Mouse (Mus musculus) heart, adult 2 months (tissue): ENCODE measurements around the gene Trio.

ENCODE experiments used
- CTCF ChIP-seq: fragments of 200-600 bp; IDR thresholded peaks from 2 replicates; pipeline ENCODE4 v1.8.1; 2022; ENCODE audit warnings: antibody characterized with exemption, mild to moderate bottlenecking, moderate library complexity
- EP300 ChIP-seq: fragments of 200-500 bp; IDR thresholded peaks from 2 replicates; pipeline ENCODE4 v1.6.1; 2011; ENCODE audit warnings: low read depth, low read length, control low read depth; ENCODE audit not compliant: insufficient read depth
- POLR2A ChIP-seq: fragments of 200-500 bp; IDR thresholded peaks from 2 replicates; pipeline ENCODE4 v1.6.1; 2011; ENCODE audit warnings: mild to moderate bottlenecking, low read depth, low read length, control low read depth; ENCODE audit not compliant: insufficient read depth

DNA sequence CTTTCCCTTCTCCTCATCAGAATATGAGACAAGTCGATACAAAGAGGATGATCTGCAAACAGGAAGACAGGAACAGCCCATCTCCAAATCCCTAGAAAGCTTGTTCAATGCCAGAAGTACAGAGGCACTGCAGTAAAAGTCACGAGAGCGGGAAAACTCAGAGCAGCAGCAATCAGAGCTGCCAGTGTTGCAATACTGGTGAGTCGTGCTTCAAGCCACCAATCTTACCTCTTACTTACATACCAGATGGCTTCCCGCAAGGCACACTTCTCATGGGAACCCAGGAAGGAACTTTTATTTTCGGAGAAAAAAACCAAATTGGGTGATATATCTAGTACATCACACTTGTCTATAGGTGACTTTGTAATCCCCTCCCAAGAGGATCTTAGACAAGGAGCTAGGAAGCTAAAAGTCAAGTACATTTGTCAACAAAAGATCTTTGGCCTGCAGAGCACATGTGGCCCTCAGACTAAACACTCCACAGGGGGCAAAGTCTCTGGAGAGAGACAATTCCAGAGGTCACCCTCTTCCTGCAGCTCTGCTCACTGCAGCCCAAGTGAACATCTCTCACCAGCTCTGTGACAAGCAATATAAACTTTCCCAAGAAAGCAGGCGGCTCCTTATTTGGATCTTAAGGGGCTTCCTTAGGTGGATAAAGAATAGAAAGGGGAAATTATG lies 6.1 kb downstream of the Trio start:
- TF ChIP-seq CTCF: no peak
- no peak for TF ChIP-seq POLR2A
- no peak for TF ChIP-seq EP300
